Mouse (Mus musculus): ENCODE measurements around the gene Inpp5b. TPM values are rescaled to one million over a fixed set of nuclear protein-coding genes. Genes with fewer than 3 reads are reported as not detected.

Gene Inpp5b
- polyA plus RNA-seq, 1 experiment from 2014 or later: 22.4 TPM

- no peak for TF ChIP-seq CTCF (IDR thresholded peaks at IDR 0.05; ENCODE audit: low read depth)
- Histone ChIP-seq H3K9ac (ENCODE audit: low read depth, low read length) (no peak overlapping the region), H3K36me3 (ENCODE audit: control insufficient read depth, insufficient read depth) (no peaks in the 10 kb centered on the region), H3K4me1 (replicated peaks; ENCODE audit: control insufficient read depth, insufficient read depth, low read length) (no peaks in the 10 kb centered on the region), H3K27me3 (replicated peaks; ENCODE audit: control insufficient read depth, insufficient read depth, low read length) (no peaks in the 10 kb centered on the region), H3K4me3 (ENCODE audit: low read depth, low read length) (no peak overlapping the region), H3K4me2 (replicated peaks; ENCODE audit: low read depth) (no peak overlapping the region), H3K27ac (ENCODE audit: low read depth, low read length) (no peak overlapping the region), H3K9me3 (ENCODE audit: control insufficient read depth) (no peaks in the 10 kb centered on the region)
- no peak for ATAC-seq
- 63% methylated on average over 1 of the region's 1 CpGs for WGBS
Measured at GRCm38 (mm10) chr4:124738783-124739182, 2.9 kb upstream of the Inpp5b start.

GRCm38 (mm10) chr4:124742839-124743238 lies 1.2 kb downstream of the Inpp5b start:
- Histone ChIP-seq H3K36me3 (ENCODE audit: control insufficient read depth, insufficient read depth) (peaks cover 8% of the 10 kb centered on the region; the same call in 1 of the 2 replicates), H3K4me1 (replicated peaks; ENCODE audit: control insufficient read depth, insufficient read depth, low read length) (no peaks in the 10 kb centered on the region), H3K4me2 (replicated peaks; ENCODE audit: low read depth) (no peak overlapping the region), H3K27ac (ENCODE audit: low read depth, low read length) (peak overlapping the region; percentile 66), H3K9me3 (ENCODE audit: control insufficient read depth) (no peaks in the 10 kb centered on the region), H3K27me3 (replicated peaks; ENCODE audit: control insufficient read depth, insufficient read depth, low read length) (no peaks in the 10 kb centered on the region), H3K9ac (ENCODE audit: low read depth, low read length) (0 out of 2 replicates have a peak overlapping the region, but pooled peaks have one; percentile 58), H3K4me3 (ENCODE audit: low read depth, low read length) (no peak overlapping the region)
- 68% methylated on average over 11 of the region's 11 CpGs for WGBS
- no peak for TF ChIP-seq CTCF (IDR thresholded peaks at IDR 0.05; ENCODE audit: low read depth)
- ATAC-seq: peak; percentile 76

GRCm38 (mm10) chr4:124746577-124746976 lies 4.9 kb downstream of the Inpp5b start:
- WGBS: 57% methylated on average over 7 of the region's 7 CpGs
- no peak for TF ChIP-seq CTCF (IDR thresholded peaks at IDR 0.05; ENCODE audit: low read depth)
- Histone ChIP-seq H3K27me3 (replicated peaks; ENCODE audit: control insufficient read depth, insufficient read depth, low read length) (no peaks in the 10 kb centered on the region), H3K9ac (ENCODE audit: low read depth, low read length) (no peak overlapping the region), H3K9me3 (ENCODE audit: control insufficient read depth) (no peaks in the 10 kb centered on the region), H3K4me1 (replicated peaks; ENCODE audit: control insufficient read depth, insufficient read depth, low read length) (no peaks in the 10 kb centered on the region), H3K4me3 (ENCODE audit: low read depth, low read length) (no peak overlapping the region), H3K4me2 (replicated peaks; ENCODE audit: low read depth) (no peak overlapping the region), H3K27ac (ENCODE audit: low read depth, low read length) (no peak overlapping the region), H3K36me3 (ENCODE audit: control insufficient read depth, insufficient read depth) (peaks cover 8% of the 10 kb centered on the region; the same call in 1 of the 2 replicates)
- ATAC-seq: no peak

GRCm38 (mm10) chr4:124747851-124748250 lies 6.2 kb downstream of the Inpp5b start:
- WGBS: 33% methylated on average over 4 of the region's 4 CpGs
- H3K27ac ChIP-seq (ENCODE audit: low read depth, low read length): peak overlapping the region; percentile 70

GRCm38 (mm10) chr4:124751300-124752250 lies 9.9 kb downstream of the Inpp5b start:
- peak overlapping the region; percentile 78 for H3K27ac ChIP-seq (ENCODE audit: low read depth, low read length)
- TF ChIP-seq CTCF (IDR thresholded peaks at IDR 0.05; ENCODE audit: low read depth): peak; percentile 29; the same call in 1 of the 2 replicates
- peaks cover under 1% of the 10 kb centered on the region; the same call in 1 of the 2 replicates for H3K36me3 ChIP-seq (ENCODE audit: control insufficient read depth, insufficient read depth)
- ATAC-seq: peak; percentile 97
- peak overlapping the region; percentile 78 for H3K4me3 ChIP-seq (ENCODE audit: low read depth, low read length)
- H3K4me2 ChIP-seq (replicated peaks; ENCODE audit: low read depth): peak overlapping the region; percentile 82
- H3K4me1 ChIP-seq (replicated peaks; ENCODE audit: control insufficient read depth, insufficient read depth, low read length): peaks cover 5% of the 10 kb centered on the region; the same call in 1 of the 2 replicates
- peak overlapping the region; percentile 72 for H3K9ac ChIP-seq (ENCODE audit: low read depth, low read length)
- H3K27me3 ChIP-seq (replicated peaks; ENCODE audit: control insufficient read depth, insufficient read depth, low read length): no peaks in the 10 kb centered on the region
- whole genome bisulfite sequencing: under 1% methylated on average over 74 of the region's 75 CpGs
- H3K9me3 ChIP-seq (ENCODE audit: control insufficient read depth): no peaks in the 10 kb centered on the region

More at GRCm38 (mm10) chr4:124747851-124748250, 6.2 kb downstream of the Inpp5b start:
- no peak for TF ChIP-seq CTCF (IDR thresholded peaks at IDR 0.05; ENCODE audit: low read depth)
- Histone ChIP-seq H3K4me1 (replicated peaks; ENCODE audit: control insufficient read depth, insufficient read depth, low read length) (0 out of 2 replicates have a peak, but pooled peaks cover 5% of the 10 kb centered on the region), H3K4me2 (replicated peaks; ENCODE audit: low read depth) (no peak overlapping the region; the same call in 1 of the 2 replicates), H3K27me3 (replicated peaks; ENCODE audit: control insufficient read depth, insufficient read depth, low read length) (no peaks in the 10 kb centered on the region), H3K4me3 (ENCODE audit: low read depth, low read length) (no peak overlapping the region), H3K9ac (ENCODE audit: low read depth, low read length) (no peak overlapping the region), H3K36me3 (ENCODE audit: control insufficient read depth, insufficient read depth) (peaks cover 8% of the 10 kb centered on the region; the same call in 1 of the 2 replicates), H3K9me3 (ENCODE audit: control insufficient read depth) (no peaks in the 10 kb centered on the region)
- peak; percentile 51 for ATAC-seq

Data from intestine, postnatal 0 days (tissue).